Mouse (Mus musculus) layer of hippocampus, adult 2 months (tissue): ENCODE measurements around the gene Zp3. TPM values are rescaled to one million over a fixed set of nuclear protein-coding genes. Genes with fewer than 3 reads are reported as not detected.

Source experiments
- DNase-seq, 2 experiments: peaks; one replicate each; pipeline ENCODE4 v3.0.0; 2022; ENCODE audit warnings: low spot score in 2 of 2
- H3K27ac ChIP-seq: fragments of 200-600 bp; 2 replicates; pipeline ENCODE4 v1.8.1; 2022
- H3K4me3 ChIP-seq: fragments of 200-600 bp; 2 replicates; pipeline ENCODE4 v1.8.1; 2022; ENCODE audit warnings: mild to moderate bottlenecking
- CTCF ChIP-seq: fragments of 200-600 bp; conservative IDR thresholded peaks from 2 replicates; pipeline ENCODE4 v1.8.1; 2022; ENCODE audit warnings: antibody characterized with exemption, mild to moderate bottlenecking, moderate library complexity
- total RNA-seq, 2 experiments: library from RNA; stranded (reverse); gene quantifications; 2 replicates each; pipeline ENCODE4 v1.2.3; 2021

The Zp3 gene
- total RNA-seq, 2 experiments from 2014 or later = not detected

DNA sequence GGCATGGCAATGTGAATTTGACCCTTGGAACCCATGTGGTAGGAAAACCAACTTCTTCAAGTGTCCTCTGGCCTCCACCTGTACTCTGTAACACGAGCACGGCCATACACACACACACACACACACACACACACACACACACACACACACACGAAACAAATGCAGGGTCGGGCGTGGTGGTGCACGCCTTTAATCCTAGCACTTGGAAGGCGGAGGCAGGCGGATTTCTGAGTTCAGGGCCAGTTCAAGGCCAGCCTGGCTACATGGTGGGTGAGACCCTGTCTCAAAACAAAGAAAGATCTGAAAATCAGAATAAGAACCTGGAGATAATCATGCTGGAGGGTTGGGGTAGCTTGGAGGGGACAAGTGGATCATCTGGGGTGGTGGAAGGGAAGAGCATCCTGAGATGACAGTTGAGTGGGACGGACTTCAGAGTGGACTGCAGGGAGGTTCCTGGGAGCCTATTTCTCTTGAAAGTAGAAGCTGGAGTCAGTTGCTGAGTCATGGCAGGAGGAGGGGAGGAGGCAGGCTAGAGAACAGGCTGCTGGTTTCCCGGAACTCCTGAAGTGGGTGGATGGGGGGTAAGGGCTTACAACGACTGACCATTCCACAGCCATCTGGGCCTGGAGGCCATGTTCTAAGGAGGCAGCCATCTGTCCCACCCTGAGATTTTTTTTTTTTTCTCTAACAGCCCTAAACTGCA, 29.0 kb upstream of the Zp3 start:
- no peak for TF ChIP-seq CTCF
- DNase-seq = no peak
- Histone ChIP-seq H3K4me3 (no peak overlapping the region), H3K27ac (no peak overlapping the region)

DNA sequence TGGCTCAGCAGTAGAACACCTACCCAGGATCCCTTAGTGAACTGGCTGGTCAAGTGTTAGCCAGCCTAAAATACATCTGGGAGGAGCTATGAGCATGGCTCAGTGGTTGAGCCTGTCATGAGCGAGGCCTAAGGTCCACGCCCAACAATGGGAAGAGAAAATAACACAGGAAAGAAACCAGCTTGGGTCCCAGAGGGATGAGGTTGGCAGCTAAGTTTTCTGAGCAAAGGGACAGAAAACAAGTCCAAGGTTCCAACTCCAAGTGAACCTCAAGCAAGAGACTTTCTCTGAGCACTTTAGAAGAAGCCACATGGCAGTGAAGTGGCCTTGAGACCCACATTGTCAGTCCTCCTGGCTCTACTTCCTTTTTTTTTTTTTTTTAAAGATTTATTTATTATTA, 28.2 kb upstream of the Zp3 start:
- no peak for DNase-seq
- no peak overlapping the region for H3K4me3 ChIP-seq
- H3K27ac ChIP-seq = no peak overlapping the region
- TF ChIP-seq CTCF = no peak

DNA sequence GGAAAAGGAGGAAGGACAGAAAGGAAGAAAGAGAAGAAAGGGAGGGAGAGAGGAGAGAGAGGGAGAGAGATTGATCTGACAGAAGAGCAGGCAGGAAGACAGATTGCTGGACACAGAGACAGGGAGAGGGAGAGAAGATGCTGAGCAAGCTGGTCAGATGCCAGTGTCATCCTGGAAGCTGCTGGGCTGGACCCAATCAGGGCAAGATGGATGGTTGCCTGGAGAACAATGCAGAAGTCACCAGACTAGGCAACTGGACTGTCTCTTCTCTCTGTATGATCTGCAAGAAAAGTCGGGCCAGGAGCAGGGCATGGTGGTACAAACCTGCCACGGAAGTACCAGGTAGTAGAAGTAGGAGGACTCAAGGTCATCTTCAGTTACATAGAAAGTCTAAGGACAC, 27.1 kb upstream of the Zp3 start:
- TF ChIP-seq CTCF = no peak
- H3K27ac ChIP-seq = no peak overlapping the region
- no peak for DNase-seq
- H3K4me3 ChIP-seq = no peak overlapping the region

DNA sequence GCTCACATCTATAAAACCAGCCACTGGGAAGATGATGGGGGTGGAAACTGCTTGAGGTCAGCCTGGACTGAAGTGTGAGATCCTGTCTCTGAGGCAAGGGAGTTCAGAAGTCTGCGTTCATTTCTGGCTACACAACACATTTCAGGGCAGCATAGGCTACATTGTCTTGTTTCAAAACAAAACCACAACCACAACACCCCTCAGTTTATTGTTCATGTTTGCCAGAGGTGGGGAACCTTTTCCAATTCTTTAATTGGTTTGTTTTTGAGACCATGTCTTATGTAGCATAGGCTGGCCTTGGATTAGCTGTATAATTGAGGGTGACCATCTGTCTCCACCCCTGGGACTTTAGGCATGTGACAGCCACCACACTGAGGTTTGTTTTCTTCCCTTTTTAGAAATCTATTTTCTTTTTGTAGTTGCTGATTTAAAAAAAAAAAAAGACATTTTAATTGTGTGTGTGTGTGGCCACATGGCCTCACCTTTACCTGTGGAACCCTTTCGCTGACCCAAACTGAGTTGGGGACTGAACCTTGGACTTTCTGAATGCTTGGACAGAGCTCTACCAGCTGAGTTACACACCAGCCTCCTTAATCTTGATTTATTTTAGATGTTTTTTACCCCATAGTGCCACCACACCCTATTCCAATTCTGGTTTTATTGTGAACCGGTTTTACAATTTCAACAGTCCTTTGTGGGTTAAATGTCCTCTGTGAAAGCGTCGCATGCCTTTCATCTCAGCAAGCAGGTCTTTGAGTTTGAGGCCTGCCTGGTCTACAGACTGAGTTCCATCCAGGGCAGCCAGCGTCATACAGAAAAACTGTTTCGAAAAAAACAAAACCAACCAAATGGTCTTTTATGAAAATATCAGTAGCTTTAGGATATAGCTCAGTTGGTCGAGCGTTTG, 23.3 kb upstream of the Zp3 start:
- Histone ChIP-seq H3K27ac (peak overlapping the region; percentile 92), H3K4me3 (peak overlapping the region; percentile 54)
- TF ChIP-seq CTCF = no peak
- DNase-seq = no peak

DNA sequence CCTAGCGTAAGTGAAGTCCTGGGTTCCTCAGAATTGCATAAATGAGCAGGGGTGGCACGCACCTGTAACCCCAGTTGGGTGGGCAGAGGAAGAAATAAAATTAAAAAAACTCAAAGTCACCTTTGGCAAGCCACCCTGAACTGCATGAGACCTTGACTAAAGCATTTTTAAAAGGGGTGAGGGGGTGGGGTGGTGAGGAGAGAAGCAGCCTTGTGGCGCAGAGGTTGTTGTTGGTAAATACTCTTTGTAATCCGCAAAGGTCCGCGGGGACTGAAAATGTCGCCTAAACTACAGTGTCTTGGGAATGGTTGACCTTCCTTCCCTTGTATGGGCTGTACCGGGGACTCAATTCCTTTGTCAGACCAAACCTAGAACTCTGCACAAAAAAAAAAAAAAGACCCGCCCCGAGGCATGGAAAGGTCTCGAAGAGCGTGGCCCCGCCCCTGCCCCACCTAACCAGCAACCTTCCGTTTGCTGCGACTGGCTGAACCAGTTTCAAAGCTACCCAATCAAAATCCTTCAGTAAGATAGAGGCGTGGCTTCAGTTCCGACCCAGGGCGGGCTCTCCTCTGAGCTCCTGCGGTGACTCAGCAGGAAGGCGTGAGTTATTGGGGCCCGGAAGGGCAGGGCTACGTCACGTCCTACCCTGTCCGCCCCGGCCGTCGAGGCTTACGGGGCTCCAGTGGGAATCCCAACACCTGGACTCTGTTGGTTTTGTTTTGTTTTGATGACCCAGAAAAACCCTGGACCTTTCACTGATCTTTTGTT, 22.5 kb upstream of the Zp3 start:
- Histone ChIP-seq H3K27ac (peak overlapping the region; percentile 92), H3K4me3 (peak overlapping the region; percentile 54)
- peak; percentile 89 to 97 for DNase-seq
- no peak for TF ChIP-seq CTCF

DNA sequence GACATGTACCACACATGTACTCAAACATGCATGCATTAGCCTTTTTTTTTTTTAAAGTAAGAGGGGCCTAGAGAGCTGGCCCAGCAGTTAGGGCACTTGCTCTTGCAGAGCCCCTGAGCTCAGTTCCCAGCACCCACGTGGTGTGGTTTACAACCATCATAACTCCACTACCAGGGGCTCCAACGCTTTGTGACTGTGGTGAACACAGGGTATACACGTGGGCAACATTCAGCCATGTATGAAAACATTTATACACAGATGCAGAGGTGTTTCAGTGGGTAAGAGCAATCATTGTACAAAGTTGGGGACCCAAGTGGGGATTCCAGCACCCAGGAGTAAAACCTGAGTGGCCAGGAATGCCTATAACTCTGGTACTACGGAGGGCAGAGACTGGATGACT, 21.5 kb upstream of the Zp3 start:
- TF ChIP-seq CTCF = no peak
- DNase-seq = no peak
- Histone ChIP-seq H3K4me3 (no peak overlapping the region), H3K27ac (peak overlapping the region; percentile 92)

DNA sequence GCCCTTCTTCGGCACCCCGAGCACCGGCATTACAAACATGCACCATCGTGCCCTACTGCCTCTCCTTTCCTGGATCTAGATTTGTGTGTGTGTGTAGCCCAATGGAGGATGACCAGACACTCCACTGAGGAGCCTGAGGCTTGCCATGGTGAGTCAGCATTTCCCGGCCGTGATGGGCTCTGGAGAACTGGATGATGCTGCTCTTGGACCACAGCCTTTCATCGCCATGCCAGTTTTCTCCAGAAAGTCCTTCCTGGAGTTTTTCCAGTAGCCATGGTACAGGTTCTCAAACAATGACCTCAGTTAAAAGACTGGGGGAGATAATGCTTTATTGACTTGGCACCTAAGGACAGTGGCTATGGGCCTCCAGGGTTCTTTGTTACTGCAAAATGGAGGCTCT, 20.0 kb upstream of the Zp3 start:
- DNase-seq = no peak
- no peak for TF ChIP-seq CTCF
- no peak overlapping the region for H3K27ac ChIP-seq
- no peak overlapping the region for H3K4me3 ChIP-seq

DNA sequence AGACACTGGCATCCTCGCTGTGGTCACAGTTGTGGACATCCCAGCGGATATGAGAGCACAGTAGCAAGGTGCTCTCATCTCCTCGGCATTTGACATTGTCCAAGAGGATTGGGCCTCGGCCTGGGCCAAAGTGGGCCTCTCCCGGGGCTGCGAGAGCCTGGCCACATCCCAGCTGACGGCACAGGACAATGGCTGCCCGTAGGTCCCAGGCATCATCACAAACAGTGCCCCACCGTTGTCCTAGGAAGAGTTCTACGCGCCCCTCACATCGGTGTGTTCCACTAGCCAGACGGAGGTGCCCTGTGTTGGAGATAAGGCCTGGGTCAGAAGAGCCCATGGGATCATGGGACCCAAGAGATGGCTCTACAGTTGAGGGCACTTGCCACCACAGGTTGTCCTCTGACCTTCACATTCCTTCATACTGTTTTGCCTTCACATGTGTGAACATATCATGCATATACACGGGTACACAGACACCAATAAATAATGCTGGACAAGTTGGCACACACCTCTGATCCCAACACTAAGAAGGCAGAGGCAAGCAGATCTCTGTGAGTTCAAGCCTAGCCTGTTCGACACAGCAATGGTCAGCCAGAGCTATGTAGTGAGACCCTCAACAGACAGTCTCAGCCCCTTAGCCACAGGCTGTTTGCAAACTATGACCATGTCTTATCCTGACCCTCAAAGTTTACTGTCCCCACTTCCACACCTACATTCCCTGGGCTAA, 18.8 kb upstream of the Zp3 start:
- no peak for TF ChIP-seq CTCF
- H3K27ac ChIP-seq = peak overlapping the region; percentile 97; the same call in 1 of the 2 replicates
- DNase-seq = no peak
- H3K4me3 ChIP-seq = no peak overlapping the region

DNA sequence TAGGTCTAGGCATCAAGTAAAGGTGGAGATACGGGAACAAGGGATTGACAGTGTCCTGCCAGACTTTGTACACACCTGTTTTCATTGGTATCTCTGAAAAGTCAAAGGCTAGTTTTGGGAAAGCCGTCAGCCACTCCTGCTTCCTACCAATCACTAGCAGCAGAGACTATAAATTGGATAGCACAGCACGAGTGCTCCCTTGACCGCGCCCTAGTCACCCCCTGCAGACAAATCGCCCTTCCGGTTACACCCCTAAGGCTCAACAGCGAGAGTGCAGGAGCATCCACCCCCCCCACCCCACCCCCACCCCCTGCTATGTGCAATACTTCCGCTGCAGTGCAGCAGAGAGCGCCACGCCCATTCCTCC, 17.8 kb upstream of the Zp3 start:
- no peak for DNase-seq
- Histone ChIP-seq H3K4me3 (peak overlapping the region; percentile 78), H3K27ac (peak overlapping the region; percentile 97)
- TF ChIP-seq CTCF = 0 out of 2 replicates have a peak, but pooled peaks have one; percentile 30

DNA sequence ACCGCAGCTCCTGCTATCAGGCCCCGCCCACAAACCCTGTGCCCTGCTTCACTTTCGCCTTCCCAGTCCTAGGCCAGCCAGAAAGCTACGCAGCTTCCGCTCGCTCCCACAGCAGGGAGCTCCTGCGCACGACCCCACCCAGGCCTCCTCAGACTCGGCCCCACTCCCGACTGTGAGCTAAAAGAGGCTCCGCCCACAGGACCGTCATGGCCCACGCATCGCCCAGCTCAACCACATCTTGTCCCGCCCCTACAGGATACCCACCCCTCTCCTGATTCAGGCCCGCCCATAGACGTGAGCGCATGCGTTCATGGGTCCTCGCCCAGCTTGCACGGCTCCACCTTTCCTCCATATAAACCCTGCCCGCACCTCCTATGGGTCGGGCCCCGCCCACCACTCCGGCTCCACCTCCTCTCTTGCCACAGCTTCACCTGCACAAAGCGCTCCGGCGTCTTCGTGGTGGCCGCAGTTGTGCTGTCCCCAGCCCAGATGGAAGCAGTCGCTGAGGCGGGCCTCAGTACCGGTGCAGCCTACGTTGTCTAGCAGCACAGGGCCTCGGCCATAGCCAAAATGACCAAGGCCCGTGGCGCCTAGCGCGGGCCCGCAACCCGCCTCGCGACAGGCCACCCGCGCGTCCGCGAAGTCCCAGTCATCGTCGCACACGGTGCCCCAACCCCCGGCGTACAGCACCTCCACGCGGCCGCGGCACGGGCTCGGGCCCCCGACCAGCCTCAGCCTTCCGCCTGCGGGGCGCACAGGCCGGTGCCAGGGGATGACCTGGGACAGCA, 17.2 kb upstream of the Zp3 start:
- H3K4me3 ChIP-seq = peak overlapping the region; percentile 78
- peak; percentile 95 to 99 for DNase-seq
- TF ChIP-seq CTCF = no peak; the same call in 1 of the 2 replicates
- H3K27ac ChIP-seq = peak overlapping the region; percentile 97

DNA sequence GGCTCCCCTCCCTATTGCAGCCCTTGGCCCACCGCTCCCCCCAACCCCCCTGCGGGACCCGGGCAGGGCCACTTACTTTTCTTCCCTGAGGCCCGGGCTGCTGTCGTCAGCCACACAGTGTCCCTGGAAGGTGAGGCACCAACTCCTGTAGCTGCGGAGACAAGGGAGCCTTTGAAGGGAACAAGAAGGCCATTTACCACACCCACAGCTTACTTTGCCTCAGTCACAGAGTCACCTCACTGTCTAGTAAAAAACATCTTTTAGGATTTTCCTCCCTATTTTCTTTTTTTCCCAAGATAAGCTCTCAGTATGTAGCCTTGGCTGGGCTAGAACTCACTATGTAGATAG, 16.6 kb upstream of the Zp3 start:
- Histone ChIP-seq H3K4me3 (peak overlapping the region; percentile 78), H3K27ac (peak overlapping the region; percentile 97)
- DNase-seq = no peak
- TF ChIP-seq CTCF = no peak

DNA sequence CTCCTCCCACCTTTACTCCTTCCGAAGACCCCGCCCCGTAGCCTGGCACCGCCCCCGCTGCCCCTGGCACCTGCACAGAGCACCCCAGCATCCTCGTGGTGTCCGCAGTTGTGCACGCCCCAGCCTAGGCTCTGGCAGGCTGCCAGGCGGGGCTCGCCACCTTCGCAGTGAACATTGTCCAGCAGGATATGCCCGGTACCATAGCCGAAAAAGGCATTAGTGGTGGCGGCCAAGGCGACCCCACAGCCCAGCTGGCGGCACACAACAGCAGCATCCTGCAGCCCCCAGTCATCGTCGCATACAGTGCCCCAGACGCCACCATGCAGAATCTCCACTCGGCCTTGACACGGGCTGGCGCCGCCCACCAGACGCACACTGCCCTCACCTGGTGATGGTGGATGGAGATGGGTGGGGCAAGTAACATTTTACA, 14.4 kb upstream of the Zp3 start:
- Histone ChIP-seq H3K4me3 (no peak overlapping the region), H3K27ac (no peak overlapping the region)
- TF ChIP-seq CTCF = no peak
- DNase-seq = no peak
